Mouse (Mus musculus): ENCODE results near the gene Nav2. TPM values are rescaled to one million over a fixed set of nuclear protein-coding genes. Genes with fewer than 3 reads are reported as not detected.

Nav2 gene
- total and polyA plus RNA-seq, 3 experiments, result 2.0 to 2.7 TPM; not detected in 1

DNA sequence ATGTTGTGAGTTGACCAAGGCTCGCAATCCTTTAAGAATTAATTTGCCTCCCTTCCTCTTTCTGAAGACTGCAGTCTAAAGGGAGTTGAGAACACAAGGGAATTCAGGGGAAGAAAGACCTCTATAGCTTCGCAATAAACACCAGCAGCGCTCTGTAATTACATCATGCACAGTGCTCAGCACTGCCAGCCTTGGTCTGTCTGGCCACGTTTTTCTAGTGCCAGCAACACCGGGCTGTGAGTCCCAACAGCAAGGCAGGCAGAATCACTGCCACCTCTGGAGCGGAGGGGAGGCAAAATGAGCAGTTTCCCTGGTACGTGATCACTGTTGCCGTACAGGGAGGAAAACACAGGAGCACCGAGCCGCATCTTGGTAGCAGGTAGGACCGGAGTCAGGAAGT, 657.3 kb downstream of the Nav2 start:
- no peaks in the 10 kb centered on the region for H3K36me3 ChIP-seq (ENCODE audit: control insufficient read depth in 1 of 2, insufficient read depth in 2 of 2, low read length in 2 of 2)
- H3K9me3 ChIP-seq (replicated peaks; ENCODE audit: insufficient read depth, low read length), result no peaks in the 10 kb centered on the region
- H3K79me2 ChIP-seq (ENCODE audit: control insufficient read depth, insufficient read depth, low read length, poor library complexity), result no peaks in the 10 kb centered on the region
- H3K4me1 ChIP-seq (ENCODE audit: control insufficient read depth in 1 of 2, insufficient read depth in 2 of 2, low read length in 2 of 2), result no peaks in the 10 kb centered on the region
- no peak overlapping the region for H3K27ac ChIP-seq (ENCODE audit: control insufficient read depth, low read depth, low read length)
- H3K27me3 ChIP-seq (ENCODE audit: control insufficient read depth in 1 of 2, insufficient read depth in 2 of 2, low read length in 2 of 2), result no peaks in the 10 kb centered on the region
- TF ChIP-seq MAZ (IDR thresholded peaks at IDR 0.05; ENCODE audit: low read depth, low read length), result no peak
- no peak for TF ChIP-seq TCF12 (IDR thresholded peaks at IDR 0.05; ENCODE audit: low read depth, low read length)
- no peak for TF ChIP-seq KAT2A (conservative IDR thresholded peaks at IDR 0.05; ENCODE audit: low read depth, low read length)
- no peak for TF ChIP-seq MAX (IDR thresholded peaks at IDR 0.05; ENCODE audit: low read length)
- TF ChIP-seq TAL1 (IDR thresholded peaks at IDR 0.05; ENCODE audit: low read length), result no peak
- no peak for TF ChIP-seq POLR2A (IDR thresholded peaks at IDR 0.05; ENCODE audit: control insufficient read depth in 1 of 2, insufficient read depth in 1 of 2, low read depth in 1 of 2, low read length in 2 of 2, poor library complexity in 1 of 2)
- no peak for TF ChIP-seq MXI1 (IDR thresholded peaks at IDR 0.05; ENCODE audit: low read depth, low read length)
- no peak for TF ChIP-seq MEF2A (IDR thresholded peaks at IDR 0.05; ENCODE audit: extremely low read depth, insufficient replicate concordance, low read depth, low read length, poor library complexity, severe bottlenecking)
- TF ChIP-seq BHLHE40 (IDR thresholded peaks at IDR 0.05; ENCODE audit: borderline replicate concordance, low read depth, low read length), result no peak
- TF ChIP-seq CTCF (IDR thresholded peaks at IDR 0.05 in 2 of 3, conservative IDR thresholded peaks at IDR 0.05 in 1 of 3; ENCODE audit: control insufficient read depth in 1 of 3, insufficient read depth in 1 of 3, low read depth in 2 of 3, low read length in 3 of 3, poor library complexity in 1 of 3, severe bottlenecking in 1 of 3), result no peak
- no peak for TF ChIP-seq MYC (IDR thresholded peaks at IDR 0.05; ENCODE audit: low read depth, low read length)
- no peak for TF ChIP-seq GABPA (IDR thresholded peaks at IDR 0.05; ENCODE audit: low read depth, low read length)
- TF ChIP-seq CHD2 (IDR thresholded peaks at IDR 0.05; ENCODE audit: low read length), result no peak
- no peak for TF ChIP-seq USF2 (IDR thresholded peaks at IDR 0.05; ENCODE audit: borderline replicate concordance in 1 of 2, insufficient read depth in 1 of 2, low read depth in 1 of 2, low read length in 2 of 2)
- no peak for TF ChIP-seq ZNF384 (IDR thresholded peaks at IDR 0.05; ENCODE audit: low read depth, low read length)
- H3K4me3 ChIP-seq (ENCODE audit: control insufficient read depth in 1 of 2, insufficient read depth in 1 of 2, low read depth in 2 of 2, low read length in 2 of 2), result no peak overlapping the region
- DNase-seq (ENCODE audit: low read depth, low spot score), result no peak
- H3K9ac ChIP-seq (ENCODE audit: control insufficient read depth, low read depth, low read length, poor library complexity, severe bottlenecking), result no peak overlapping the region

DNA sequence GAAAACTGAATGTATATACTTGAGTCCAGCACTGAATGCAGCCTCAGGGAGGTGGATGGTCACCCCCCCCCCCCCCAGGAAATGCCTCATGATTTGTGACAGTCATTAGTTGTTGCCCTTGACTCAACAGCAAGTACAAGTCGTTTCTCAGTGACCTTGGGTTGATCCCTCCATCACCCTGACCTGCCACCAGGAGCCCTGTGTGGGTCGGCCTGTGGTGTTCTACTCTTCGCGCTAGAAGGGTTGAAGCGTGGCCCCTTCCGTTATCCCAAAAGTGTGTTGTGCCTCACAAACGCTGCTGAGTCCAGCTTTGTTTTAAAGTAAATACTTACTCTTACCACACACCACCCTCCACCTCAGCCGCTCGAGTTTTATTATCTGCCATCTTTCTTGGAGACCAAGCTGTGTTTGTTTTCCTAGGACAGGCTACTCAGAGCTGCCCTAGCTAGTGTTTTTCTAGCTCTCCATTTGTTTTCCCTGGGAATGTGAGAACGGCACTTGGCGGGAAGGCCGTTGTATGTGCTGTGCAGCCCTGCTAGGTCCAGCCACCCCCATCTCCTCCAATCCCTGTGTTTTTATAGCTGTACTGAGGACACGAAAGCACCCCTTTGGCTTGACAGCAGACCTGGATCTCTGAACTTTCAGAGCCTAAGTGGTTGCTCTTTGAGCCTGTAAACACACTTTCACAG, 659.0 kb downstream of the Nav2 start:
- Histone ChIP-seq H3K4me3 (ENCODE audit: control insufficient read depth in 1 of 2, insufficient read depth in 1 of 2, low read depth in 2 of 2, low read length in 2 of 2) (no peak overlapping the region), H3K79me2 (ENCODE audit: control insufficient read depth, insufficient read depth, low read length, poor library complexity) (no peaks in the 10 kb centered on the region), H3K4me1 (ENCODE audit: control insufficient read depth in 1 of 2, insufficient read depth in 2 of 2, low read length in 2 of 2) (no peaks in the 10 kb centered on the region), H3K9ac (ENCODE audit: control insufficient read depth, low read depth, low read length, poor library complexity, severe bottlenecking) (no peak overlapping the region), H3K9me3 (replicated peaks; ENCODE audit: insufficient read depth, low read length) (no peaks in the 10 kb centered on the region), H3K27ac (ENCODE audit: control insufficient read depth, low read depth, low read length) (no peak overlapping the region), H3K27me3 (ENCODE audit: control insufficient read depth in 1 of 2, insufficient read depth in 2 of 2, low read length in 2 of 2) (no peaks in the 10 kb centered on the region), H3K36me3 (ENCODE audit: control insufficient read depth in 1 of 2, insufficient read depth in 2 of 2, low read length in 2 of 2) (no peaks in the 10 kb centered on the region)
- DNase-seq (ENCODE audit: low read depth, low spot score), result no peak
- TF ChIP-seq TAL1 (IDR thresholded peaks at IDR 0.05; ENCODE audit: low read length), result no peak
- no peak for TF ChIP-seq UBTF (IDR thresholded peaks at IDR 0.05; ENCODE audit: borderline replicate concordance, insufficient read depth, low read depth, low read length)
- TF ChIP-seq ETS1 (IDR thresholded peaks at IDR 0.05; ENCODE audit: low read depth, low read length), result no peak
- no peak for TF ChIP-seq USF2 (IDR thresholded peaks at IDR 0.05; ENCODE audit: borderline replicate concordance in 1 of 2, insufficient read depth in 1 of 2, low read depth in 1 of 2, low read length in 2 of 2)
- no peak for TF ChIP-seq RAD21 (IDR thresholded peaks at IDR 0.05; ENCODE audit: low read depth, low read length)
- TF ChIP-seq USF1 (IDR thresholded peaks at IDR 0.05; ENCODE audit: low read depth, low read length), result no peak
- no peak for TF ChIP-seq POLR2AphosphoS5 (IDR thresholded peaks at IDR 0.05; ENCODE audit: borderline replicate concordance, low read depth, low read length)
- no peak for TF ChIP-seq ELF1 (IDR thresholded peaks at IDR 0.05; ENCODE audit: low read depth, low read length)
- TF ChIP-seq MEF2A (IDR thresholded peaks at IDR 0.05; ENCODE audit: extremely low read depth, insufficient replicate concordance, low read depth, low read length, poor library complexity, severe bottlenecking), result no peak
- no peak for TF ChIP-seq BHLHE40 (IDR thresholded peaks at IDR 0.05; ENCODE audit: borderline replicate concordance, low read depth, low read length)
- TF ChIP-seq POLR2A (IDR thresholded peaks at IDR 0.05; ENCODE audit: control insufficient read depth in 1 of 2, insufficient read depth in 1 of 2, low read depth in 1 of 2, low read length in 2 of 2, poor library complexity in 1 of 2), result no peak
- TF ChIP-seq MAX (IDR thresholded peaks at IDR 0.05; ENCODE audit: low read length), result no peak

All from MEL (cell line).